Mouse (Mus musculus): ENCODE results near the gene Tead1. TPM values are rescaled to one million over a fixed set of nuclear protein-coding genes. Genes with fewer than 3 reads are reported as not detected.

The Tead1 gene
- polyA plus RNA-seq, 1 experiment from 2014 or later = 12.3 TPM

DNA sequence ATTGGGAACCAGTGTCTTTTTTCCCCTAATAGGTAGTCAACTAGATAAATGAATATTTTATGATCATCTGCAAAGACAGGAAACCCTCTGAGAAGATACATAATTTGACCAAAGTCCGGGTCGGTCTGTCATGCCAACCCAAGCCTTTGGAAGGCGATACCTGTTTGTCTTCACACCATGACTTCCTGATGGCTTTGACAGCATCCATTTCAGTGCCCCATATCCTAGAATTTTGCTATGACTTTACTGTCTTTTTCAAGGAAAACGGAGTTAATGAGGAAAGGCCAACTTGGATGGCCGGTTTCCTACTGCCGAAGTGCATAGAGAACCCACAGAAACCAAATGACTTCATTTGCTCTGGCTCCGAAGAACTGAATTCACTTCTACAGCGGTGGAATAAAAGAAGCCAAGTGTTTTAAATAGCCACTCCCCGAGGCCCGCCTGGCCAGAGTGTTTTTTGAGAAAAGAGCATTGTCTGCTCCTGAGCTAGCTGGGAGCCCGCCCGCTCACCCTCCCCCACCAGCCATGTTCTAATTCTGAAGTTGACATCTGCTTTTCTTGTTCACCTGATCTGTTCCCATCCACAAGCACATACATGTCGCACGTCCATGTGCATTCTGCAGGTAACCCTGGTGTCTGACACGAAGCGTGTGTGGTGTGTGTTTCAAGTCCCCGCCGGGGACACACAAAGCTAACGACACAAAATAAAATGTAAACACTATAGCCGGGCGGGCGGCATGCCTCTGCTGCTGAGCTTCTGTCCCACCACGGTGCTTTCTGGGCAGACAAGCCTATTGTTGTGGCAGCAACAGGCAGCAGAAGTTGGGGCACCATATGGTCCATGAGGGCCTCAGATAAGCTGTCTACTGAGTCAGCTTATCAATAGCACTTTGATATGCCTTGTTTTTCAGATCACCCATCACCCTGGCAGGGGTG, 5.8 kb downstream of the Tead1 start:
- peak; percentile 93 for DNase-seq (ENCODE audit: low spot score, missing footprints)
- Histone ChIP-seq H3K36me3 (ENCODE audit: control insufficient read depth, insufficient read depth, low read length) (no peaks in the 10 kb centered on the region), H3K9me3 (ENCODE audit: control insufficient read depth, low read length) (no peaks in the 10 kb centered on the region), H3K4me3 (ENCODE audit: low read depth, low read length) (peak overlapping the region; percentile 15), H3K9ac (ENCODE audit: low read length) (peak overlapping the region; percentile 56), H3K27ac (ENCODE audit: low read depth, low read length) (peak overlapping the region; percentile 80), H3K4me2 (peak overlapping the region; percentile 55), H3K4me1 (ENCODE audit: control insufficient read depth, insufficient read depth, low read length) (peaks cover 59% of the 10 kb centered on the region), H3K27me3 (ENCODE audit: control insufficient read depth, insufficient read depth, low read length) (no peaks in the 10 kb centered on the region)
- 3% methylated on average over 23 of the region's 23 CpGs for WGBS
- peak; percentile 83 for ATAC-seq (ENCODE audit: low FRiP score)

DNA sequence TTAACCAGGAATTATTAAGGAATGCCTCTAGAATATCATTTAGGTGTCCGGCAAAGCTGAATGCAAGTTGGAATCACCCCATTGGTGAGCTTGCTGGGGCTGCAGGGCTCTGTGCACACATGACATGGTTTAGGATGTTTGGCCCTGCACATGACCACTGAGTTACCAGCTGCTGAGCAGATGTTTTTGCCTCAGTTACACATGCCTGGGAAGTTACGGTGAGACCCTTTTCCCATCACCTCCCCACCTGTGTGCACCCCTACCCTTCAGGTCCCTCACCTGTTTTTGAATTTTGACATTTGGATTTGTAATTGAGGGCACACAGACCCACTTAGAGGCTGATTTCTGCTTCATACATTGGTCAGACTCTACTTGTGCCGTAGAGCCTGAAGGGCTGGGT, 6.9 kb downstream of the Tead1 start:
- ATAC-seq (ENCODE audit: low FRiP score) (no peak), DNase-seq (ENCODE audit: low spot score, missing footprints) (no peak)
- Histone ChIP-seq H3K9ac (ENCODE audit: low read length) (peak overlapping the region; percentile 28; the same call in 1 of the 2 replicates), H3K27ac (ENCODE audit: low read depth, low read length) (peak overlapping the region; percentile 80; the same call in 1 of the 2 replicates), H3K4me3 (ENCODE audit: low read depth, low read length) (peak overlapping the region; percentile 15; the same call in 1 of the 2 replicates), H3K36me3 (ENCODE audit: control insufficient read depth, insufficient read depth, low read length) (no peaks in the 10 kb centered on the region), H3K9me3 (ENCODE audit: control insufficient read depth, low read length) (no peaks in the 10 kb centered on the region), H3K27me3 (ENCODE audit: control insufficient read depth, insufficient read depth, low read length) (no peaks in the 10 kb centered on the region), H3K4me2 (peak overlapping the region; percentile 55; the same call in 1 of the 2 replicates), H3K4me1 (ENCODE audit: control insufficient read depth, insufficient read depth, low read length) (peaks cover 67% of the 10 kb centered on the region)
- 42% methylated on average over 3 of the region's 3 CpGs for WGBS

DNA sequence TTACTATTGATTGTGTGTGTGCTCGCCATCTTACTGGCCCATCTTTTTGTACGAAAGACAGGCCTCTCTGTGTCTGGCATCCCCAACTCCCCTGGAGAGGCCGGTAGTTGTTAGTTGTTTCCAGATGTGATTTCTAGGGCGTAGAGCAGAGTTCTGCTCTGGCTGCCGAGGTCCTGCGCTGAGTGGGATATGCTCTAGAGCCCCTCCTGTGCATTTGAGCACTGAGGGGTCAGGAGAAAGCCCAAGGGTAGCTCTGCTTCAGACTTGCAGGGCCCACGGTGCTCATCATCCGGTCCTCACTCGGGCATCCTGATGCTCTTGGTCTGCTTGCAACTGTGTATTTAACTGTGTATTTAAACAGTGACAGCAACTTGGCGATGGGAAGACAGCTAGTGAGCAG, 7.5 kb downstream of the Tead1 start:
- Histone ChIP-seq H3K9ac (ENCODE audit: low read length) (no peak overlapping the region), H3K4me3 (ENCODE audit: low read depth, low read length) (no peak overlapping the region), H3K36me3 (ENCODE audit: control insufficient read depth, insufficient read depth, low read length) (no peaks in the 10 kb centered on the region), H3K4me2 (no peak overlapping the region), H3K9me3 (ENCODE audit: control insufficient read depth, low read length) (no peaks in the 10 kb centered on the region), H3K4me1 (ENCODE audit: control insufficient read depth, insufficient read depth, low read length) (peaks cover 69% of the 10 kb centered on the region), H3K27ac (ENCODE audit: low read depth, low read length) (no peak overlapping the region), H3K27me3 (ENCODE audit: control insufficient read depth, insufficient read depth, low read length) (no peaks in the 10 kb centered on the region)
- DNase-seq (ENCODE audit: low spot score, missing footprints) (no peak), ATAC-seq (ENCODE audit: low FRiP score) (no peak)
- 31% methylated on average over 10 of the region's 10 CpGs for WGBS

DNA sequence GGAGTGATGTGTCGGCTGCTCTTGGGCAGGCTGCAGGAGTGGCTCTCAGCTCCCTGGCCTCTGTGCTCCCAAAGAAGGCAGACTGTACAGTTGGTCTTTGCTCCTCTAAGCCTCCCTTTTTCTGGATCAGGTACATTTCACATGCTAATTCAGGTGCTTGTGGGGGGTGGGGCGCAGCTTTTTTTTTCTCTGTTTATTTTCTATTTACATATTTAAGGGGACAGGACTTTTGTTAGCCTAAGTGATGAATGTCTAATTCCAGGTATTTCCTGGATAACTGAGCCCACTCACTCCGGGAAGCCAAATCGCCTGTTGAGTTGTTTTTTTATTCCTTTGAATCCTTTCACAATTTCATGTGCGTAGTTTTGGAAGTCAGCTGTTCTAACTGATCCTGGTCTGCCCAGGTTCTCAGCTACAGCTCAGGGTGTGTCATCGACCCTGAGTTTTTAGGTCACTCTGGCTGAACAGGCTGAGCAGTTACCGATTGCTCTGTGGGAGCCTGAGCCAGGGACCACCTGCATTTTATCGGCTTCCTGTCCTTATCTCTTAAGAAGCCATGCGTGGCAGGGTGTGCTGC, 9.4 kb downstream of the Tead1 start:
- no peak overlapping the region for H3K27ac ChIP-seq (ENCODE audit: low read depth, low read length)
- no peak overlapping the region for H3K9ac ChIP-seq (ENCODE audit: low read length)
- peaks cover 71% of the 10 kb centered on the region for H3K4me1 ChIP-seq (ENCODE audit: control insufficient read depth, insufficient read depth, low read length)
- no peak for DNase-seq (ENCODE audit: low spot score, missing footprints)
- no peak overlapping the region for H3K4me2 ChIP-seq
- H3K27me3 ChIP-seq (ENCODE audit: control insufficient read depth, insufficient read depth, low read length) = no peaks in the 10 kb centered on the region
- ATAC-seq (ENCODE audit: low FRiP score) = no peak
- H3K4me3 ChIP-seq (ENCODE audit: low read depth, low read length) = no peak overlapping the region
- WGBS = 31% methylated on average over 9 of the region's 9 CpGs
- no peaks in the 10 kb centered on the region for H3K9me3 ChIP-seq (ENCODE audit: control insufficient read depth, low read length)
- no peaks in the 10 kb centered on the region for H3K36me3 ChIP-seq (ENCODE audit: control insufficient read depth, insufficient read depth, low read length)

DNA sequence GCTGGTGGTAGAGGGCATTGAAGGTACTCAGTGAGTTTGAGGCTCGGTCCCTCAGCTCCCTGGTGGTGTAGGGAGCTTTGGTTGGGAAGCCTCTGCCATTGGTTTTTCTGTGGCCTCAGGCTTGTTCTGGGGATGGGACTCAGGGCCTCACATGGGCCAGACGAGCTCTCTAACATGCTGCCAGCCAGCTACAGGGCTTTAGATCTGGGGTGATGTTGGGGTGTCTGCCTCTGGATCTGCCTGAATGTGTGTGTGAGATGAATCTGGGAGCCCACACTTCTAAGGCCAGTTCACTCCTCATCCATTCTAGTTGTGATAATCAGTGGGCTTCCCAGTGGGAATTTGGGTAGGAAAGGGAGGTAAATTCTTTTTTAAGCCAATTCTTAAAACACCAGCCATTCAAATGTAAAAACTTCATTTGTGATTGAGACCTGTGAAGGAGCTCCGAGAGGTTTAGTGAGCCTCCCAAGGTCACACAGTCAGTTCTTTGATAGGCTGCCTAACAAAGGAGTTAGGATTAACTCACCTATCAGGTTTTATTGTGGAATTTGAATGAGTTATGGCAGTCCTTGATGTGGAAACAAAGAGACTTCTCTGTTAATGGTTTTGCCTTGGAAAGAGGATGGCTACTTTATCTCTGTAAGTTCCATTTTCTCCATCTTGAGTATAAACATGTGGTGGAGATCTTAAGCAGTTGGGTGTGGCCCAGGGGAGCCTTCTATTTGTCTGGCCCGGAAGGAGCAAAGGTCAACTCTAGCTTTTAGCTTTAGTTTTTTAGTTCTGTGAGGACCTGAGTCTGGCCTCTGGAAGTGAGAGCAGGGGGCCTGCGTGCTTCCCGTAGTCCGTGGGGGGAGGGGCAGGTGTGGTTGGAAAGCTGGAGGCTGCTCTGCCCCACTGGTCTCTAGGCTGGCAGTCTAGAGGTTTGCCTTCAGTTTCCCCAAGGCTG, 12.0 kb downstream of the Tead1 start:
- H3K4me3 ChIP-seq (ENCODE audit: low read depth, low read length) = no peak overlapping the region
- H3K9ac ChIP-seq (ENCODE audit: low read length) = no peak overlapping the region
- H3K27me3 ChIP-seq (ENCODE audit: control insufficient read depth, insufficient read depth, low read length) = no peaks in the 10 kb centered on the region
- H3K4me1 ChIP-seq (ENCODE audit: control insufficient read depth, insufficient read depth, low read length) = peaks cover 66% of the 10 kb centered on the region
- no peak overlapping the region for H3K27ac ChIP-seq (ENCODE audit: low read depth, low read length)
- H3K9me3 ChIP-seq (ENCODE audit: control insufficient read depth, low read length) = no peaks in the 10 kb centered on the region
- DNase-seq (ENCODE audit: low spot score, missing footprints) (no peak), ATAC-seq (ENCODE audit: low FRiP score) (no peak)
- H3K36me3 ChIP-seq (ENCODE audit: control insufficient read depth, insufficient read depth, low read length) = no peaks in the 10 kb centered on the region
- WGBS = 12% methylated on average over 7 of the region's 7 CpGs
- H3K4me2 ChIP-seq = no peak overlapping the region

DNA sequence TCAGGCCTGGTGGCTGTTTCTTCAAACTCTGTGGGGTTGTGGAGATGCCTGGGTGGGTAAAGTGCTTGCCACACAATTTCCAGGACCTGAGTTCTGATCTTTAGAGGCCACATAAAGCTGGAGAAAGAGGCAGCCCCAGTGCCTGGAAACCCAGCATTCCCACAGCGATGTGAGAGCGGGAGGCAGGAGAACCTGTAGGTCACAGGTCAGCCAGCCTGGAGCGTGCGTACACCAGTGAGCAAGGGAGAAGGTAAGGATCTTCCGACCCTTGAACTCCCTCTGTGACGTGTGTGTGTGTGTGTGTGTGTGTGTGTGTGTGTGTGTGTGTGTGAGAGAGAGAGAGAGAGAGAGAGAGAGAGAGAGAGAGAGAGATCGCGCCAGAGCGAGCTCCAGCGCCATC, 14.4 kb downstream of the Tead1 start:
- no peak overlapping the region for H3K9ac ChIP-seq (ENCODE audit: low read length)
- H3K4me2 ChIP-seq = no peak overlapping the region
- H3K4me1 ChIP-seq (ENCODE audit: control insufficient read depth, insufficient read depth, low read length) = peaks cover 70% of the 10 kb centered on the region
- H3K36me3 ChIP-seq (ENCODE audit: control insufficient read depth, insufficient read depth, low read length) = no peaks in the 10 kb centered on the region
- no peak overlapping the region for H3K4me3 ChIP-seq (ENCODE audit: low read depth, low read length)
- DNase-seq (ENCODE audit: low spot score, missing footprints) (no peak), ATAC-seq (ENCODE audit: low FRiP score) (no peak)
- H3K9me3 ChIP-seq (ENCODE audit: control insufficient read depth, low read length) = no peaks in the 10 kb centered on the region
- WGBS = 71% methylated on average over 10 of the region's 10 CpGs
- no peaks in the 10 kb centered on the region for H3K27me3 ChIP-seq (ENCODE audit: control insufficient read depth, insufficient read depth, low read length)
- H3K27ac ChIP-seq (ENCODE audit: low read depth, low read length) = no peak overlapping the region

DNA sequence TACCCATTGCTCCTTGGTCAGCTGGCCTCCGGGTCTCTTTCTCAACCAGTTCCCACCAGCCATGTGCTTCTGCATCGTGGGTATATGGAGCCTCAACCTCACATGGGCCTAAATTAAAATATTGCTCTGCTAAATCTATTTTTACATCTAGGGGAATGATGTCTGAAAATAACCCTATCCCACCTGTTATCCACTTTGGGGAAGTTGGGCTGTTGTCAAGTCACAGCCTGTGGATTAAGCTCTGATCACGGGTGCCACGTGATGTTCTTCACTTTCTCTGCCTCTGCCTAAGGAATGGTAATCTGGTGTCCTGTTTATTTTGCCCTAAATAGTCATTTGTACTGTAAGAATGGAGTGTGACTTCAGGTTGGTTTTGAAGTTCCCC, 17.7 kb downstream of the Tead1 start:
- Histone ChIP-seq H3K4me2 (no peak overlapping the region), H3K27ac (ENCODE audit: low read depth, low read length) (no peak overlapping the region), H3K9me3 (ENCODE audit: control insufficient read depth, low read length) (no peaks in the 10 kb centered on the region), H3K9ac (ENCODE audit: low read length) (no peak overlapping the region), H3K36me3 (ENCODE audit: control insufficient read depth, insufficient read depth, low read length) (no peaks in the 10 kb centered on the region), H3K4me3 (ENCODE audit: low read depth, low read length) (no peak overlapping the region), H3K27me3 (ENCODE audit: control insufficient read depth, insufficient read depth, low read length) (no peaks in the 10 kb centered on the region), H3K4me1 (ENCODE audit: control insufficient read depth, insufficient read depth, low read length) (peaks cover 56% of the 10 kb centered on the region)
- DNase-seq (ENCODE audit: low spot score, missing footprints) (no peak), ATAC-seq (ENCODE audit: low FRiP score) (no peak)
- WGBS = 49% methylated on average over 4 of the region's 4 CpGs

DNA sequence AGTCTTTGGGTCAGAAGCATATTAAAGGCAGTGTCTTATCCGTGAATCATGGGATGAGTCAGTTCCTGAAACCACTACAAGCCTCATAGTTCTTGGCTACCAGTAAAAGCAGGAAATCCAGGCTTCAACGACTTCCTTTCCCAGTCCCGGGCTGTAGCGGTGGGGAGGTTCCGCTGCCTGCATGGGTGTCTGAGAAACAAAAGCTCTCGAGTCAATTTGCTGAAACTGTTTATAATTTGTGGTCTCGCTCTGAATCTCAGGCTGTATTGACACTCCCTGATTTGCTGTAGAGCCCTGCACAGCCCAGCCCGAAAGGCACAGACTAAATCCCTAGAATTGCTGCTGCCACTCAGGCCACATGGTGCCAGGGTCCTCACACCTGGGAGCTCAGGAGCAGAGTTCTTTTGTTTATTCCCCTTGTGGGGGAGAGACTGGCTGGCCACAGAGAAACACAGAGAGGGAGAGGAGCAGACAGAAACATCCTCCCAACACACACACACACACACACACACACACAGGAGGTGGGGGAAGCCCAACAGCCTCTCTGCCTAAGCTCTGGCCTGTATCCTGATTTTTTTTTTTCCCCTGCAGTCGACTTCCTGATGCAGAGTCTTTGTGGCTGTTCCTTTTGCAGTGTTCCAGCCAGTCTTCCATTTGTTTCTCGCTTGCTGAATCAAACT, 18.2 kb downstream of the Tead1 start:
- WGBS = 8% methylated on average over 10 of the region's 10 CpGs
- Histone ChIP-seq H3K36me3 (ENCODE audit: control insufficient read depth, insufficient read depth, low read length) (no peaks in the 10 kb centered on the region), H3K27me3 (ENCODE audit: control insufficient read depth, insufficient read depth, low read length) (no peaks in the 10 kb centered on the region), H3K4me2 (no peak overlapping the region), H3K9me3 (ENCODE audit: control insufficient read depth, low read length) (no peaks in the 10 kb centered on the region), H3K4me3 (ENCODE audit: low read depth, low read length) (no peak overlapping the region), H3K27ac (ENCODE audit: low read depth, low read length) (no peak overlapping the region), H3K9ac (ENCODE audit: low read length) (no peak overlapping the region), H3K4me1 (ENCODE audit: control insufficient read depth, insufficient read depth, low read length) (peaks cover 52% of the 10 kb centered on the region)
- ATAC-seq (ENCODE audit: low FRiP score) (peak; percentile 42; the same call in 1 of the 2 replicates), DNase-seq (ENCODE audit: low spot score, missing footprints) (peak; percentile 92)

All from midbrain, embryonic 11.5 days (tissue).